Mouse (Mus musculus) brain, embryonic 14.5 days (tissue): ENCODE data around the gene Serpina1d.
"Not testable (repeated sequence)": the region's sequence is repeated elsewhere in the genome, so short reads cannot be mapped to it uniquely, and the experiment has no call there.

Experiments used
- CTCF ChIP-seq: fragments of 200-500 bp; IDR thresholded peaks from 2 replicates; pipeline ENCODE4 v1.5.1; 2012; ENCODE audit warnings: inconsistent platforms, mild to moderate bottlenecking, moderate library complexity, borderline replicate concordance; ENCODE audit not compliant: insufficient read depth, insufficient read length; ENCODE audit errors: extremely low read depth
- POLR2A ChIP-seq: fragments of 200-500 bp; IDR thresholded peaks from 2 replicates; pipeline ENCODE4 v1.6.1; 2012; ENCODE audit warnings: mild to moderate bottlenecking, inconsistent platforms, borderline replicate concordance; ENCODE audit not compliant: poor library complexity, insufficient read depth, insufficient read length, severe bottlenecking; ENCODE audit errors: extremely low read depth

- TF ChIP-seq POLR2A, CTCF: not testable (repeated sequence)
These were observed 2.8 kb downstream of the Serpina1d start for GRCm38 (mm10) chr12:103770597-103770996.
